Mouse (Mus musculus) megakaryocyte, embryonic 14.5 days (primary cell): ENCODE measurements at regions not wholly inside any gene's neighbourhood (a gene's known extent, or its start where the extent isn't known, plus 50 kb on each side); places are given as distances from the start of the nearest gene placed in this dataset.

Source experiments
- H3K27me3 ChIP-seq: replicated peaks from 2 replicates; pipeline ENCODE3; 2012; ENCODE audit warnings: inconsistent platforms
- H3K36me3 ChIP-seq: replicated peaks from 2 replicates; pipeline ENCODE3; 2012; ENCODE audit warnings: low read length, inconsistent platforms, mixed read lengths
- H3K4me1 ChIP-seq: 2 replicates; pipeline ENCODE4 v1.6.1; 2012; ENCODE audit warnings: inconsistent platforms
- H3K4me3 ChIP-seq: replicated peaks from 2 replicates; pipeline ENCODE3; 2012; ENCODE audit warnings: moderate library complexity, mild to moderate bottlenecking, inconsistent platforms
- H3K9me3 ChIP-seq: 2 replicates; pipeline ENCODE4 v1.6.1; 2012; ENCODE audit warnings: inconsistent platforms
- FLI1 ChIP-seq: IDR thresholded peaks from 2 replicates; pipeline ENCODE4 v1.6.1; 2012; ENCODE audit warnings: low read length, inconsistent platforms, mixed read lengths
- GATA1 ChIP-seq: IDR thresholded peaks from 3 replicates; pipeline ENCODE4 v1.6.1; 2012; ENCODE audit warnings: mixed read lengths, low read length, inconsistent platforms, borderline replicate concordance

- Histone ChIP-seq H3K36me3 (no peaks in the 10 kb centered on the region), H3K4me1 (no peaks in the 10 kb centered on the region), H3K4me3 (no peak overlapping the region), H3K9me3 (peaks cover 13% of the 10 kb centered on the region), H3K27me3 (no peaks in the 10 kb centered on the region)
- no peak for TF ChIP-seq FLI1
- TF ChIP-seq GATA1: no peak
Observed at GRCm38 (mm10) chr8:90762390-90762789, 54.8 kb downstream of the Gm19935 start.

GRCm38 (mm10) chr8:90761947-90762346 is 55.2 kb downstream of the Gm19935 start:
- Histone ChIP-seq H3K27me3 (no peaks in the 10 kb centered on the region), H3K4me1 (no peaks in the 10 kb centered on the region), H3K4me3 (no peak overlapping the region), H3K36me3 (no peaks in the 10 kb centered on the region), H3K9me3 (peaks cover 13% of the 10 kb centered on the region)
- TF ChIP-seq FLI1 (no peak), GATA1 (no peak)

GRCm38 (mm10) chr8:90761446-90761845 is 55.7 kb downstream of the Gm19935 start:
- Histone ChIP-seq H3K9me3 (peaks cover 13% of the 10 kb centered on the region), H3K4me1 (no peaks in the 10 kb centered on the region)

GRCm38 (mm10) chr8:90759531-90759930 is 57.7 kb downstream of the Gm19935 start:
- Histone ChIP-seq H3K27me3 (no peaks in the 10 kb centered on the region), H3K36me3 (no peaks in the 10 kb centered on the region), H3K4me3 (no peak overlapping the region), H3K9me3 (peaks cover 13% of the 10 kb centered on the region), H3K4me1 (no peaks in the 10 kb centered on the region)
- TF ChIP-seq FLI1: no peak
- no peak for TF ChIP-seq GATA1

More at GRCm38 (mm10) chr8:90761446-90761845, 55.7 kb downstream of the Gm19935 start:
- no peaks in the 10 kb centered on the region for H3K36me3 ChIP-seq
- H3K27me3 ChIP-seq: no peaks in the 10 kb centered on the region
- TF ChIP-seq FLI1 (no peak), GATA1 (no peak)
- H3K4me3 ChIP-seq: no peak overlapping the region

- H3K4me3 ChIP-seq: no peak overlapping the region
- no peaks in the 10 kb centered on the region for H3K36me3 ChIP-seq
- H3K4me1 ChIP-seq: no peaks in the 10 kb centered on the region
- no peaks in the 10 kb centered on the region; the same call in 1 of the 2 replicates for H3K9me3 ChIP-seq
- H3K27me3 ChIP-seq: no peaks in the 10 kb centered on the region
- no peak for TF ChIP-seq GATA1
- TF ChIP-seq FLI1: no peak
Observed at GRCm38 (mm10) chr8:90755020-90755419, 62.2 kb downstream of the Gm19935 start.

- Histone ChIP-seq H3K4me3 (no peak overlapping the region), H3K9me3 (no peaks in the 10 kb centered on the region), H3K27me3 (no peaks in the 10 kb centered on the region), H3K36me3 (no peaks in the 10 kb centered on the region), H3K4me1 (no peaks in the 10 kb centered on the region)
- TF ChIP-seq FLI1 (no peak), GATA1 (no peak)
Observed at GRCm38 (mm10) chr8:90743546-90743945, 73.6 kb downstream of the Gm19935 start.

GRCm38 (mm10) chr8:90740963-90741733 is 76.0 kb downstream of the Gm19935 start:
- Histone ChIP-seq H3K4me1 (no peaks in the 10 kb centered on the region), H3K9me3 (no peaks in the 10 kb centered on the region), H3K27me3 (no peaks in the 10 kb centered on the region), H3K4me3 (no peak overlapping the region), H3K36me3 (no peaks in the 10 kb centered on the region)
- no peak for TF ChIP-seq FLI1
- no peak for TF ChIP-seq GATA1

GRCm38 (mm10) chr8:90740302-90740962 is 76.8 kb downstream of the Gm19935 start:
- H3K4me1 ChIP-seq: no peaks in the 10 kb centered on the region
- no peaks in the 10 kb centered on the region for H3K27me3 ChIP-seq
- H3K4me3 ChIP-seq: no peak overlapping the region
- no peaks in the 10 kb centered on the region for H3K9me3 ChIP-seq
- H3K36me3 ChIP-seq: no peaks in the 10 kb centered on the region
- TF ChIP-seq GATA1 (no peak), FLI1 (no peak)

- Histone ChIP-seq H3K4me1 (no peaks in the 10 kb centered on the region), H3K4me3 (no peak overlapping the region), H3K9me3 (peaks cover 5% of the 10 kb centered on the region), H3K27me3 (no peaks in the 10 kb centered on the region), H3K36me3 (no peaks in the 10 kb centered on the region)
- TF ChIP-seq GATA1 (no peak), FLI1 (no peak)
Observed at GRCm38 (mm10) chr8:90728011-90728410, 89.2 kb downstream of the Gm19935 start.

GRCm38 (mm10) chr8:90725188-90725587 is 92.0 kb downstream of the Gm19935 start:
- Histone ChIP-seq H3K4me3 (no peak overlapping the region), H3K9me3 (peaks cover 5% of the 10 kb centered on the region), H3K36me3 (no peaks in the 10 kb centered on the region), H3K4me1 (no peaks in the 10 kb centered on the region), H3K27me3 (no peaks in the 10 kb centered on the region)
- TF ChIP-seq GATA1: no peak
- no peak for TF ChIP-seq FLI1
